Mouse (Mus musculus) urinary bladder, postnatal 4 days (tissue): ENCODE data around the gene Bmyc.
A peak's percentile ranks its signal among the peaks of the same experiment; 100 is the strongest.
"Not testable (repeated sequence)": the region's sequence is repeated elsewhere in the genome, so short reads cannot be mapped to it uniquely, and the experiment has no call there.

Source experiments
- DNase-seq, 2 experiments: peaks; one replicate each; pipeline ENCODE4 v3.0.0; 2021 to 2022; ENCODE audit warnings: low spot score in 2 of 2

Bmyc gene

GRCm38 (mm10) chr2:25733199-25733930 lies 26.8 kb downstream of the Bmyc start:
- no peak for DNase-seq

- not testable (repeated sequence) for DNase-seq
Measured at GRCm38 (mm10) chr2:25736709-25737108, 30.2 kb downstream of the Bmyc start, which contains the start of gene Obp2b. Obp2b (plus strand) TSS chr2:25737009.

GRCm38 (mm10) chr2:25741671-25742070 lies 35.1 kb downstream of the Bmyc start:
- DNase-seq, result no peak

GRCm38 (mm10) chr2:25754201-25754600 lies 47.7 kb downstream of the Bmyc start:
- DNase-seq, result peak in 1 of 2 experiments; percentile 25
